Mouse (Mus musculus) lung, postnatal 4 days (tissue): ENCODE measurements around the gene Gcn1l1.
A peak's percentile ranks its signal among the peaks of the same experiment; 100 is the strongest.

Experiments
- DNase-seq, 2 experiments: peaks; one replicate each; pipeline ENCODE4 v3.0.0; 2021

Gcn1l1 gene

DNA sequence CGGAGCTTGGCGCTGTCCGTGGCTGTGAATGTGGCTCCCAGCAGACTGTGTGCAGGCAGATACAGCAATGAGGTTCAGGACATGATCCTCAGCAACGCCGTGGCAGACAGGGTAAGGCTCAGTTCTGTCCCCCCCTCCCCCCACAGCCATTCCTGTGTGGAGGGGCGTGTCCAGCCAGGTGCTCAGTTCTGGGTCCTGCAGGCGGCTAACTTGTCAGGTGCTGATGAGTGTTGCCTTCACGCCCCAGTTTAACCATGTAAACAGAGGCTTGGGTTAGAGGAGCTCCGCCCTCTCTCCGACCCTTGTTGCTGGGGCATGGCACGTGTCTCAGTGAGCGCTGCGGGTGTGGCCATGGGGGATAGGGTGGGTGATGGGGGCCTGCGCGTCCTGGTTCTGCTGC, 54.6 kb downstream of the Gcn1l1 start:
- DNase-seq, result no peak

DNA sequence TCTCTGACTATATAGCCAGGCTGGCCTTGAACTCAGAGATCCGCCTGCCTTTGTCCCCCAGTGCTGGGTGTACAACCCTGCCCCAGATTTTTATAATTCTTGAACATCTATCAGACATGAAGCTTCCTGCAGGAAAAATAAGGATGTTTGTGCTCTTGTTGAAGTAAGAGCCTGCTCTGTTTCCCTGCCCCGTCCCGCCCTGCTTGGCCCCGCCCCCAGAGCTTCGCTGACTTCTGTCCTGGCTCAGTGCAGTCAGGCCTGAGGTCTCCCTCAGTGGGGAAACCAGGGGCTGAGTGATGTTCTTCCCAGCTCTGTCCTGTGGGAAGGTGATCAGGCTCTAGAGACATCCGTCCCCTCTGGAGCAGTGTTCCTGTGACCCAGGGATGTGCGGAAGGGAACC, 57.6 kb downstream of the Gcn1l1 start:
- DNase-seq, result no peak

DNA sequence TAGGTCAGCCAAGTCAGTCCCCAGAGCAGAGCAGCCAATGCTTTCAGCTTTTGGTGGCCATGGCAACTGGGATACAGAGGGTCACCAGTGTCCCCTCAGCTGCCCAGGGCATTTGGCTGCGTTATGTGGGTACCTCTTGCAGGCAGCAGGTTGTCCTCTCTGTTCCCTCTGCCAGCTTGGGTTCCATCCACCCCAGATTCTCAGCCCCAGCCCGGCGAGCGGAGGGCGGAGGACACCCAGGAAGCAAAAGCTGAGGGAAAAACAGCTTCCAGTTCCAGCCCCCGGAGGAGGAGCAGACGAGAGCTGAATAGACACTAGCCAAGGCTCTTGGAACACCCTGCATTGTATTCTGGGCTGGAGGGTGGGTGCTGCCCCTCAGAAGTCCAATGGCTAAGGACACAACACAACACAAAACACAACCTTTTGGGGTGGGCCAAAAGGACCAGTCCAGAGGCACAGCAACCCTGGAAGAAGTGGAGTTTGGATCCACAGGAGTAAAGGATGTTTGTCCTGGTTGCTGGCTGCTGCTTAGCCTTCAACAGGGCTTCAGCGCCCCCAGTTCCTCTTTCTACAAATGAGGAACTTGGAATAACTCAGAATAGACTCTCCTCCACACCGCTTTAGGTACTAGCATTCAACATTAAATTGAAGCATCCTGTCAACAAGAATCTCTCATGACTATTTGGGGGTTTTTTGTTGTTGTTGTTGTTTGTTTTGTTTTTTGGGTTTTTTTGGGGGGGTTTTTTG, 58.8 kb downstream of the Gcn1l1 start:
- no peak for DNase-seq

DNA sequence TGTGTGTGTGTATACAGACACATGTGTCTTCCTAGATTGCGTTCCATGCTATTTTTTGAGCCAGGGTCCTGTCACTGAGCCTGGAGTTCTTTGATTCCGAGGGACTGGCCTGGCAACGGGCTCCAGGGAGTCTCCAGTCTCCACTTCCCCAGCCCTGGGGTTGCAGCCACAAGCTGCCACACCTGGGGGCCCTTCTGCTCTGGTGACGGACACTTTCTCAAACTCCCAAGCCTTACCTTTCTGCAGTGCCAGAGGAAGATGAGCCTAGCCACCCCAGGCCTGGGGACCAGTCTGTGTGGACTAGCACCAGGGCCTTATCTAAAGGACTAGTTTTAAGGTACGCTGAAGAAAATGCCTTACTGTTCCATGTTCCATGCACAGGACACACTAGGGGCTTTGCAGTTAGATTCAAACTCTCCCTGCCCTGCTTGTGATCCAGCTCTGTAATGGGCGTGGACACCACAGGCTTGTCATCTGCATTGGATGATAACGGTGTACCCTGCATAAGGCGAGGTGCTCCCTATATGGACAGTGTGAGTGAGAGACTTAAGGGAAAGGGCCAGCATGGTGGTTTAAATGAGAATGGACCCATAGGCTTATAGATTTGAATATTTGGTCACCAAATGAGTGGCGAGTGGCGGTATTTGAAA, 61.3 kb downstream of the Gcn1l1 start:
- no peak for DNase-seq

DNA sequence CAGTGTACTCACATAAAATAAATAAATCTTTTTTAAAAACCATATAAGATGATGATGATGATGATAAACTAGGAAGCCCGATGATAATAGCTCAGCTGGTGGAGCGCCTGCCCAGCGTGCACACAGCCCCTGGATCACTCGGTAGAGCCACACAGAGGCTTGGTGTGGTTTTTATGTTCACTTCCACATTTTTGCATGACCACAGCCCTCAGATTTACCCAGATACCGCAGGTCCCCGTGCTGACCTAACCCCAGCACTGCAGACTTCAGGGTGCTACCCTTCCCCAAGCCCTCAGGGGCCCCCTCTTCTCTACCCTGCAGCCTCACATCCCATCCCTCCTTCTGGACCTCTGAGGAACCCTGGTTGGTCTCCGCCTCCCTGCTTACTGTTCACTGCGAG, 63.0 kb downstream of the Gcn1l1 start:
- no peak for DNase-seq

DNA sequence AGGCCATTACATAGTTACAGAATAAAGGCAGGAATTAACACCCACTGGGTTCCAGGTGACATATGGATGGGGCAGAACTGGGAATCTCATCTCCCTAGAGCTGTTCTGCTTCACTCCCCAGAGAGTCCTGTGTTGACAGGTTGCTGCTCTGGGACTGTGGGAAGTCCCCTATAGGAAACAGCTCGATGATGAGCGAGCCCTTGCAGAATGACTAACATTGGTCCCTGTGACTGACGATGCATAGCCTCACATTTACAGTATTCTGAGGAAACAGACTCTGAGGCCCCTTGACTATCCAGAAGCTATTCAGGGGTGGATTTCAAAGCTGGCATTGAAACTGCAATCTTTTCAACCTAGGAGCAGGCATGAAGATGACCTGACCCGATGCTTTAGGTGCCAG, 64.6 kb downstream of the Gcn1l1 start:
- no peak for DNase-seq

DNA sequence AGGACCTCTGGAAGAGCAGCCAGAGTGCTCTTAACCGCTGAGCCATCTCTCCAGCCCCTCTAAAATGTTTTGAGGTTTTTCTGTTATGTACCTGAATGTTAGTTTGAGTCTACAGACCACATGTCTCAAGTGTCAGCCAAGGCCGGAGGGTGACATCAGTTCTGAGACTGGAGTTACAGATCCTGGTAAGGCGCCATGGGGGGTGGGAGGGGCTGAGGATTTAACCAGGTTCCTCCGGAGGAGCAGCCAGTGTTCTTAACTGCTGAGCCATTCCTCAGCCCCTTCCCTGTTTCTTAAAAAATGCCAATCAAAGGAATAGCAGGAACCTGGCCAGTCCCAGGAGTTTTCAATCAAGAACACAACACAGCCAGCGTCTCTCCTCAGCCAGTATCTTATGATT, 65.2 kb downstream of the Gcn1l1 start:
- no peak for DNase-seq

DNA sequence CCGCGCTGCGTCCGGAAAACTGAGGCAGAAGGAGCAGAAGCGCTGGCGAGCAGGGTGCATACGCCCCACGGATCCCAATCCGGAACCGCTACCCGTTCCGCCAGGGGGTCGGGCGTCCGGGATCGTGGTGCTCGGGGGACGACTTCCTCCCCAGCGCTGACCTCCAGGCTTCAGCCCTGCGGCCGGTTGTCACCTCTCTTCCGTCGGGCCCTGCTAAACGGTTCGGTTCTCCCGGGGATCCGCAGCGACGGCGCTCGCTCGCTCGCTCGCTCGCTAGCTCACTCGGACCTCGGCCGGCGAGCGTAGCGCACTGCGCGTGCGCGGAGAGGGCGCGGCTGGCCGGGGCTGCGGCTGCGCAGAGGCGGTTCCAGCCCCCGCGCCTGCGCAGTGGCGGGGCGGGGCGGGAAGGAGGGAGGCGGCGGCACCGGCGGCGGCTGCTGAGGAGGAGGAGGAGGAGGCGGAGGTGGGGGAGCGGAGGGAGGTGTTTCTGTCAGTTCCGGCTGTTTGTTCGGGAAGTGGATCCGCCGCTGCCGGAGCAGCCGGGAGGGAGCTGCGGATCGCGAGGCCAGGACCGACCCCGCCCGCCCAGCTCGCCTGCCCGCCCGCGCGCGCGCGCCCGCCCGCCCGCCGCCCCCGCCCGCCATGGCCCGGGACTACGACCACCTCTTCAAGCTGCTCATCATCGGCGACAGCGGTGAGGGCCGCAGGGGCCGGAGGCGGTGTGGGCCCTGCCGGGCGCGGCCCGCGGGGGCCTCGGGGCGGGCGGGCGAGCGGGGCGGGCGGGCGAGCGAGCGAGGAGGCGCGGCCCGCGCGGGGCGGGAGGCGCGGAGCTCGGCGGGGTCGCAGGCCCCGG, 66.7 kb downstream of the Gcn1l1 start, which contains the start of gene Rab35:
Gene Rab35, plus strand, starts transcription at position 404 of the 853 bp plus-strand sequence.
- DNase-seq, result peak; percentile 96 to 97

DNA sequence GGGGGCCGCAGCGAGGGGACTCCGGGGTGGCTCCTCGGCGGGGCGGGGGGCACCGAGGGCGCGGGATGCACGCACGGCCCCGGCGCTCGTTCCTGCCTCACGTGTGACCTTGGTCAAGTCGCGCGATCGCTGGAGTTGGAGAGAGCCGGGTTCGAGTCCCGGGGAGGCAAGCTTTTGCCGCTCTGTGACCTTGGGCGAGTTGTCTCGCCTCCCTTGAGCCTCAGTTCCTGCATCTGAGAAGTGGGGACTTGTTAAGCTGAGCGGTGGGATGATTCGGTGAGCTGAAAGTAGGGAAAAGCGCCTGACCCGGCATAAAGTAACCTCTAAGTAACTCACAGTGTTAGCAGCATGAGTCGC, 67.3 kb downstream of the Gcn1l1 start:
- peak; percentile 55 to 57 for DNase-seq

DNA sequence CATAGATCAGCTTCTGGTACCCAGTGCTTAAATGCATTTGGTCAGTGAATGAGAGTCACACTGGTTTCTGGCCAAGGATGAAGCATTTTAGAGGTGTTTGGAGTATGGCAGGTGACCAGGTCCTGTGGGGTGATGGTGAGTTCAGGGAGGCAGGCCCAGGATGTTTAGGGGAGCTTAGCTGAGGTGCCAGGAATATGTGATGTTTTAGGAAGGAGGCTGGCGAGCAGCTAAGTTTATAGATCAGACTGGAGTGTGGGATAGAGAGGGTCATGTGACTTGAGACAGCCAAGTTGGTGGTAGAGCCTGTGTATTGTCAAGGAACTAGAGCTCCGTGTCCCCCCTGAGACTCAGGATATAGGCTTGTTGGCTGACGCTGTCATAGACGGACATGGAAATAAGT, 68.0 kb downstream of the Gcn1l1 start:
- DNase-seq, result no peak

DNA sequence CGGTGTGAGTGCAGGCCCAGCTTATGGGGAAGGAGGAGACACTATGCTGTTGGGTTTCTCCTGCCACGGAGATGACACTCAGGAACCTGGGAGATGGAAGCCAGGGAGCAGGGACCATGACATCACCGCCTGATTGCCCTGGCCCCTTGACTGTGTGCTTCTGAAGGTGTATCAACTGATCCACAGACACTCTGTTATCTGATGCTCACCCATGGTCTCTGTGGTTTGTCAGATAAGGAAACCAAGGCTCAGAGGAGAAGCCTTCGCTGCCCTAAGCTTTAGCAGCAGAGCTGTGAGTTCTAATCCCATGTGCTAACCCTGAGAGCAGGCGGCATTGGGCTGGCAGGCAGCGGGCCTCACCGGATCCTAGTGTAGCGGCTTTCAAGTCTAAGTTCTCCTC, 69.0 kb downstream of the Gcn1l1 start:
- DNase-seq, result no peak

DNA sequence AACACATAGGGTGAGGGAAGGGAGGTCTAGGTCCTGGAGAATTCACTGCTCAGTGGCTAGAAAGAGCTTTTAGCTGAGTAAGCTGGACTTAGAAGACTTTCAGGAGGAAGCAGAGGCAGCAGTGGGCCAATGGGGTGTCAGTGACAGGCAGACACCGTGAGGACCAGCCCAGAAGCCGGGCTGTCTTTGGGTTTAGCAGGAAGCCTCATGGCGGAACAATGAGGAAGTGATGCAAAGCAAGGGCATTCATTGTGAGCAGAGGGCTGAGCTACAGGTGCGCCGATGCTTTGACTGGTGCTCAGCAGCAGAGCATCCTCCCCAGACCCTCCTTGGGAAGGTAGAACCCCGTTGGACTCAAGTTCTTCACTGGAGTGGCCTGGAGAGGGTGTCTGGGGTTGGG, 70.5 kb downstream of the Gcn1l1 start:
- peak in 1 of 2 experiments; percentile 38 for DNase-seq

DNA sequence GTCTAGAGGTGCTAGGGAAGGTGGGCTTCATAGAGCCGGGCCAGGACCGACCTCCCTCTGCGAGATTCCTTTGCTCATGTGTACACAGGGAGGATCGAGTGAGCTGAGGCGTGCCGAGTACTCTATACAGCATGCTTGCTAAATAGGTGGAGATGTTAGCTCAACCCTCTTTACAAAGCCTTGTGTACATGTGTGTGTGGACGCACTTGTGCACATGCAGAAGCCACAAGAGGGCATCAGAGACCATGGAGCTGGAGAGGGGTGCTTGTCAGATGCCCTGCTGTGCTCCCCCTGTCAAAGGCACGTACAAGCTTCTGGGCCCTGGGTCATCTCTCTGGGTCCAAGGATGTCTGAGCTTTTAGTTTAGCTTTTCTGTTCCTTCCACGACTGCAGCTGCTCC, 79.1 kb downstream of the Gcn1l1 start:
- DNase-seq, result no peak

DNA sequence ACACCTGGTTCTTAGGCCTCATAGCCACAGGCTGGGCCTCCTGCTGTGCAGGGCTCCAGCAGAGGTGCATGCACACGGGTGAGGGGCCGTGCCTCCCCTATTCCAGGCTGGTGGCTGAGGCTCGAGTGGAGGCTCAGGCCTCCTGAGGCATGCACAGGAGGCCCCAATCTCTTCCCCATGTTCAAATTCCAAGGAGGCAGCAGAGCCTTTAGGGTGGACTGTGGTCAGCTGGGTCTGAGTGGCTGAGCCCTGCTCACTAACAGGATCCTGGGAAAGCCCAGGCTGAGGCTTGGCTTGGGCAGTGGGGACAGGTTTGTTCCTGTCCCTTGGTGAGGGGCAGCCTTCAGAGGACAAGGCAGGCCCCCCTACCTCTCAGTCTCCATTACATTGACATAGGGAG, 83.8 kb downstream of the Gcn1l1 start:
- DNase-seq, result no peak

DNA sequence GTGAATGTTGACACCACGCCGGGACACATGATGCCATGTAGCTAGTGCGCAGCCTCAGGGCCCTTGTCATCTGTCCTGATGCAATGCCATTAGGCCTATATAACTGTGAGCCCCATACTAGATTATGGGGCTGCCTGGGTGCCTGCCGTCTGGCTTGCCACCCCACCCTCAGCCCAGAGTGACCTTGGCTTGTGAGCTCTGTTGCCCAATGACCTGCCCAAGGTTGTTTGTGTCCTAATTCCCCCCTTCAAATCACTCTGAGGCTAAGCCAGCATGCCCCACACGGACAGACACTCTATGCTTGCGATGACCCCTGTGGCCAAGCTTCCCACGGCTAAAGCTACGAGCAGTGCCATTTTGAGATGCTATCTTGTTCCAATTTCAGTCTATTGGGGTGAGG, 84.6 kb downstream of the Gcn1l1 start:
- DNase-seq, result no peak

DNA sequence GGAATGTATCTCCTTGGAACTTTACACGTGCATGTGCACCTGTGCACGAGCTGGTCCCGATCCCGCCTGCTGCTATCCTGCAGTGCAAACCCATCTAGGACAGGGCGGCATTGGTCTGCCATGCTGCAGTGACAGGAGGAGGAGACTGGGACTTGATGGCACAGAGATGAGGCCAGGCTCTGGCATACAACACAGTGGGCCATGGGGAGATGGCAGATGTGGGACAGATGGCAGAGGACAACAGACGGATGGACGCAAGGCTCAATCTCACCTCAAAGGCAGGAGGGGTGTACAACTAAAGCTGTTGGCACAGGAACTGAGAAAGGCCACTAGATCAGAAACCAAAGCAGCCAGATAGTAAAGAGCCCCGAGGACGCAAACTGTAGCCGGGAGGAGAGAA, 85.8 kb downstream of the Gcn1l1 start:
- no peak for DNase-seq

DNA sequence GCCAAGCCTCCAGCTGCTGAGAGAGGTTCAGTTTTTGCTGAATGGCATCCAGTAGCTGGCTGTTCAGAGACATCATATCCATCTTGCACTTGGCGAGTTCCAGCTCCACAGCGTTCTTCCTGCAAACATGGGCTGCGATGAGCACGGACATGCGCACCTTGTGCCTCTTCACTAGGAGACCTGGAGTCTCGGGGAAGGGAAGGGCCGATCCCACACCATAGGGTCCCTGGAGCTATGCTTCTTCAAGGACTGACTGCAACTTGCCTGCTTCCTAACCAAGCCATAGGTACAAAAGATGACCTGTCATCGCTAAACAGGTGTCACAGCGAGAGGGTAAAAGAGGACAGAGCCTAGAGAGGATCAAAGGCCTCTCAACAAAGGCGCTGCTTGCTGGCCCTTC, 86.8 kb downstream of the Gcn1l1 start:
- DNase-seq, result no peak

DNA sequence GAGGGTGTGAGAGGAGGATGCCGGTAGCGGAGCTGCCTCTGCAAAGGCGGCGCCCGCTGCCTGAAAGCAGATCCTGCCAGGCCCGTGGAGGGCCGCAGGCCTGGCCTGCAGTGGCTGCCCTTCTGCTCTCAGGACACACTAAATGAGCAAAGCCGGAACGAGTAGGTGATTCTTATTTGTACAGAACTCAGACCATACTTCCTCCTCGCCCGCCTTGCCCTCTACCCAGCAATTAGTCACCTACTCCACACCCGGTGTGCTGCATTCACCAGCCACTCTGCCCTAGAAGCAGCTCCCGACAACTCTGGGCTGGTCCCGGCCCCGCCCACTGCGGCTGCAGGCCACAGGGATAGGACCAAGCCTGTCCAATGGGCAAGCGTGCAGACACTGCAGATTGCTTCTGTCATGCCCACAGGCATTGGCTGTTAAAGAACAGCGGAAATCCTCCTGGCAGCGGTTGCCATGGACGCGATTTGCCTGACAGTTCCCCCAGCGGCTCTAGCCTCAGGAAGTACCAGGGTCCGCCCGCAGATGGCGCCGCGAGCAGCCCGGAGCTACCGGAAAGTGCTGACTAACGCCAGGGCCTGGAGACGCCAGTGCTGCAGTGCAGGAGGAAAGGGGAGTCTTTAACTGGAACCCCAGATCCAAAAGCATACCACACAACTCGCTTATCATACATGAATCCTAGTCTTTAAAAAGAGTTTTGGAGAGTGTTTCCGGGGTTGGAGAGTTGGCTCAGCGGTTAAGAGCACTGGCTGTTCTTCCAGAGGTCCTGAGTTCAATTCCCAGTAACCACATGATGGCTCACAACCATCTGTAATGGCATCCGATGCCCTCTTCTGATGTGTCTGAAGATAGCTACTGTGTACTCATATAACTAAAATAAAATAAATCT, 87.9 kb downstream of the Gcn1l1 start:
- DNase-seq, result peak; percentile 99 to 100

DNA sequence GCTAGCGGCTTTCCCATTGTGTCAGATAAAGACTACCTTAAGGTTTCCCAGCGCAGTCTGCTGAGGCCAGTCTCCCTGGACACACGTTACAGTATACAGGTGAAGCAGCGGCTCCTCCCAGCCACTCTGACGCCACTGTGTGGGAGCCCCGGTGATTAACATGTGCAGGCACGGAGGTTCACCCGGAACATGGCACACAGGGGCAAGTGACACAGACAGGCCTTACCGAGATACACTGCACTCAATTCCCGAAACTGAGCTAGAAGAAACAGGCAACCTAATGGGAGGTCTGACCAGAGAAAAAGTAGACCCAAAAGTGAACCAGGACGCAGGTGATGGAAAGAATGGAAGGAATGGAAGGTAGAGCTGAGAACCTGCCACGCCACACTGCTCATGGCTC, 88.7 kb downstream of the Gcn1l1 start:
- no peak for DNase-seq

DNA sequence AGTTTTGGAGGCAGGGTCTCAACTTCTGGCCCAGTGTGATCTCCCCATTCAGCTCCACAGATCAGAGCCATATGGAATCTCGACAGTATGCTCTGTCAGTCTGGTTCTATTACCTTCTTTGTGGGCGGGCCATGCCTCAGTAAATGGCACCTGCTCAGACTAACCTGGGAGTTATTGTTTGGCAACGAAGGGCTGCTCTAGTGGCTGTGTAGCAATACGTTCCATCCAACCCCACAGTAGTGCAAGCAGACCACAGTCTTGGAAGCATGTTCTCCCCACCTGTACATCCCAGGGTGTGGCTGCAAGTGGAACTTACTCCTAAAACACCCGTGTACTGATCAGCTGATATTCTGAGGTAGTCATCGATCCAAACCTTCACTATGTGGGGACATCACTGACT, 91.6 kb downstream of the Gcn1l1 start:
- no peak for DNase-seq

DNA sequence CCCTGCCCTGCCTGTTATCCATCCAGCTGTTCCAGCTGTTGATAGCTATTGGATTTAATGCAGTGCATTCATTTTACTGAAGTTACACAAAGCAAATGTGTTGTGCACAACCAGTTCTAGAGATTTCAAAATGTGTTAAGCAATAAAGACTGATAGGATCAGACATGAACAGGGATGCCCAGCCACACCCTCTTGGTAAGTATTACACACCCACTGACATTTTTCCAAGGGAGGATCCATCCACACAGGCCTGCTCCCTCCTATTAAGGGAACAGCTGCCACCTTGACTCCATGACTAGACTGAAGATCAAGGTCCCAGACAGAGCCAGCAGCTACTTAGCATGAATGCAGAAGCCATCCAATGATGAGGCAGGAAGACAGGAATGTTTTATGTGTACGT, 92.2 kb downstream of the Gcn1l1 start:
- no peak for DNase-seq

DNA sequence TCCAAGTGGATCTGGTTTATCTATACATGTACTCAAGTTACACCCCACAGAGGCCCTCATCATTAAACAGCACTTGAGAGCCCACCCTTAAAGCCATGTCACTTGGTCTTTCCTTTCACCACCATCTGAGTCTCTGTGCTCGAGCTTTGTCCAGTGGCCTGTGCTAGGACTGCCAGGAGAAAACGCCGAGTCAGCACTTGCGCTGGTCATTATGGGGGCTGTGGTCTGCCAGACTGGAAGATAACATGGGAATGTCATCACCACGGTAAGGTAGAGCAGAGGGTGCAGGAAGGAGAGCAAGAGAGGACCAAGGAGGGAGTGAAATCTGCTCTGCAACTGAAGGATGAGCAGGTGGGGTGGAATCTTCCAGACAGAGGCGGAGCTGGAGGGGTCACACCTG, 93.3 kb downstream of the Gcn1l1 start:
- DNase-seq, result no peak

DNA sequence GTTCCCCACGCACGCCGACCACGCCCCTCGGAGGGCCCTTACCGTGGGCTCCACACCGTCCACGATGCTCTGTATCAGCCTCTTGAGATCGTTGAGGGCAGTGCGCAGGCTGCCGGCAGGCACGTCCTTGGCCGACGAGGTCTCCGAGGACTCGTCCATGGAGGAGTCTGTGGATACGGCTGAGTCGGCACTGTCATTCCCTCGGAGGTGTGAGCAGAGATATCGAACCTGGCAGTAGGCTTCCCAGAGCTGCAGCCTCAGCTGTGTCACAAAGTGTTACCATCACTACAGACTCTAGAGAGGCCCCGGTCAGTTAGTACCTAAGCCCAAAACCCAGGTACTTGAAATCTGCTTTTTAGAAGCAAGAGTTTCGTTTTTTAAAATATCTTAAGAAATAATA, 97.6 kb downstream of the Gcn1l1 start:
- DNase-seq, result no peak
